Mouse (Mus musculus) limb, embryonic 14.5 days (tissue): ENCODE results near the gene Sgce. TPM values are rescaled to one million over a fixed set of nuclear protein-coding genes. Genes with fewer than 3 reads are reported as not detected.

ENCODE experiments used
- ATAC-seq: fragments of 200-750 bp; cut with Nextera tagmentation; 2 replicates; pipeline ENCODE4 v1.8.0; 2017; ENCODE audit warnings: low read depth, moderate number of reproducible peaks, moderate TSS enrichment; ENCODE audit not compliant: low FRiP score
- DNase-seq: peaks from one replicate; pipeline ENCODE4 v3.0.0-alpha.2; 2015; ENCODE audit warnings: low spot score
- H3K27ac ChIP-seq: fragments of 300-500 bp; sonication (generic); replicated peaks from 2 replicates; pipeline ENCODE4 v1.5.1; 2014; ENCODE audit warnings: low read depth, mild to moderate bottlenecking, low read length, moderate library complexity, mixed read lengths
- H3K27me3 ChIP-seq: fragments of 300-500 bp; sonication (generic); 2 replicates; pipeline ENCODE4 v1.6.1; 2014; ENCODE audit warnings: low read length, mixed read lengths; ENCODE audit not compliant: control insufficient read depth, insufficient read depth
- H3K36me3 ChIP-seq: fragments of 300-500 bp; sonication (generic); 2 replicates; pipeline ENCODE4 v1.6.1; 2014; ENCODE audit warnings: mild to moderate bottlenecking, low read length, moderate library complexity, mixed read lengths; ENCODE audit not compliant: control insufficient read depth, insufficient read depth
- H3K4me1 ChIP-seq: fragments of 300-500 bp; sonication (generic); 2 replicates; pipeline ENCODE4 v1.6.1; 2014; ENCODE audit warnings: antibody characterized with exemption, low read length, mixed read lengths; ENCODE audit not compliant: control insufficient read depth, insufficient read depth
- H3K4me2 ChIP-seq: fragments of 300-500 bp; sonication (generic); replicated peaks from 2 replicates; pipeline ENCODE4 v1.6.1; 2014; ENCODE audit warnings: low read depth, mild to moderate bottlenecking, low read length, moderate library complexity; ENCODE audit not compliant: severe bottlenecking
- H3K4me3 ChIP-seq: fragments of 300-500 bp; sonication (generic); replicated peaks from 2 replicates; pipeline ENCODE4 v1.5.1; 2014; ENCODE audit warnings: low read length
- H3K9ac ChIP-seq: fragments of 300-500 bp; sonication (generic); 2 replicates; pipeline ENCODE4 v1.6.1; 2014; ENCODE audit warnings: mild to moderate bottlenecking, low read depth, low read length, moderate library complexity; ENCODE audit not compliant: severe bottlenecking
- H3K9me3 ChIP-seq: fragments of 300-500 bp; sonication (generic); 2 replicates; pipeline ENCODE4 v1.6.1; 2016; ENCODE audit warnings: low read length; ENCODE audit not compliant: control insufficient read depth
- POLR2A ChIP-seq: fragments of 200-500 bp; IDR thresholded peaks from 2 replicates; pipeline ENCODE4 v1.8.0; 2012; ENCODE audit warnings: inconsistent platforms, mild to moderate bottlenecking, moderate library complexity, borderline replicate concordance; ENCODE audit not compliant: insufficient read depth, insufficient read length; ENCODE audit errors: extremely low read depth
- whole genome bisulfite sequencing: fragments of 180-500 bp; shearing (Covaris S2); extraction: QIAGEN DNeasy Blood & Tissue Kit; methylation state at CpG from one replicate; pipeline ENCODE4 v1.1.7; 2014; 5-methylcytosine and 5-hydroxymethylcytosine counted together
- polyA plus RNA-seq, 2 experiments: library from polyadenylated mRNA; depleted of rRNA in 1 of 2; stranded (reverse) in 1 of 2; unstranded in 1 of 2; fragments of >200 nt; fragmentation: Nextera tagmentation in 1 of 2; extraction: Ambion mirVana in 1 of 2; gene quantifications; 2 replicates each; pipeline versions ENCODE4 v1.2.1 to v1.2.3; 2012 to 2014

Sgce gene
- polyA plus RNA-seq, 2 experiments, result 62.0 to 63.6 TPM

- Histone ChIP-seq H3K9me3 (no peaks in the 10 kb centered on the region), H3K9ac (no peak overlapping the region), H3K4me2 (no peak overlapping the region), H3K27ac (no peak overlapping the region), H3K4me3 (no peak overlapping the region), H3K27me3 (no peaks in the 10 kb centered on the region), H3K4me1 (no peaks in the 10 kb centered on the region), H3K36me3 (no peaks in the 10 kb centered on the region)
- no peak for TF ChIP-seq POLR2A
- no peak for DNase-seq
- ATAC-seq, result no peak
- 84% methylated on average over 3 of the region's 3 CpGs for WGBS
These were observed 99.7 kb downstream of the Sgce start for GRCm38 (mm10) chr6:4647351-4647750.

GRCm38 (mm10) chr6:4642068-4642467 lies 104.9 kb downstream of the Sgce start:
- Histone ChIP-seq H3K4me3 (no peak overlapping the region), H3K4me1 (no peaks in the 10 kb centered on the region), H3K9me3 (no peaks in the 10 kb centered on the region), H3K27ac (no peak overlapping the region), H3K4me2 (no peak overlapping the region), H3K36me3 (peaks cover 24% of the 10 kb centered on the region), H3K27me3 (no peaks in the 10 kb centered on the region), H3K9ac (no peak overlapping the region)
- 85% methylated on average over 7 of the region's 7 CpGs for WGBS
- no peak for TF ChIP-seq POLR2A
- ATAC-seq (no peak), DNase-seq (no peak)

GRCm38 (mm10) chr6:4634804-4635203 lies 112.2 kb downstream of the Sgce start:
- DNase-seq, result no peak
- Histone ChIP-seq H3K9me3 (no peaks in the 10 kb centered on the region), H3K4me3 (no peak overlapping the region), H3K27me3 (no peaks in the 10 kb centered on the region), H3K27ac (no peak overlapping the region), H3K4me1 (0 out of 2 replicates have a peak, but pooled peaks cover 6% of the 10 kb centered on the region), H3K9ac (no peak overlapping the region), H3K4me2 (no peak overlapping the region), H3K36me3 (peaks cover 20% of the 10 kb centered on the region)
- TF ChIP-seq POLR2A, result no peak
- WGBS, result 19% methylated on average over 1 of the region's 1 CpGs
- ATAC-seq, result no peak

GRCm38 (mm10) chr6:4633189-4633588 lies 113.8 kb downstream of the Sgce start:
- no peak for ATAC-seq
- Histone ChIP-seq H3K9ac (no peak overlapping the region), H3K27ac (no peak overlapping the region), H3K36me3 (peaks cover 14% of the 10 kb centered on the region), H3K9me3 (no peaks in the 10 kb centered on the region), H3K4me3 (no peak overlapping the region), H3K4me1 (0 out of 2 replicates have a peak, but pooled peaks cover 6% of the 10 kb centered on the region), H3K27me3 (no peaks in the 10 kb centered on the region), H3K4me2 (no peak overlapping the region)
- 84% methylated on average over 4 of the region's 4 CpGs for WGBS
- TF ChIP-seq POLR2A, result no peak
- DNase-seq, result no peak

- Histone ChIP-seq H3K4me3 (no peak overlapping the region), H3K27me3 (no peaks in the 10 kb centered on the region), H3K4me2 (no peak overlapping the region), H3K9me3 (no peaks in the 10 kb centered on the region), H3K9ac (no peak overlapping the region), H3K27ac (no peak overlapping the region), H3K4me1 (0 out of 2 replicates have a peak, but pooled peaks cover 6% of the 10 kb centered on the region), H3K36me3 (peaks cover 6% of the 10 kb centered on the region)
- ATAC-seq (no peak), DNase-seq (no peak)
- no peak for TF ChIP-seq POLR2A
- 34% methylated on average over 3 of the region's 3 CpGs for WGBS
These were observed 115.5 kb downstream of the Sgce start for GRCm38 (mm10) chr6:4631464-4631863.

Other genes with a start within 250 kb of the Sgce start
- gene Col1a2, start 242.4 kb downstream of the Sgce start, polyA plus RNA-seq (2012; rRNA removed), result 1,303 and 1,310 TPM in 2 replicates
- gene Col1a2, start 242.4 kb downstream of the Sgce start, polyA plus RNA-seq (2014; fragmentation: Nextera tagmentation; extraction: Ambion mirVana), result 1,790 and 1,964 TPM in 2 replicates
- 44.2 and 52.3 TPM in 2 replicates for gene Casd1, start 146.4 kb downstream of the Sgce start, polyA plus RNA-seq (2012; rRNA removed)
- gene Casd1, start 146.4 kb downstream of the Sgce start, polyA plus RNA-seq (2014; fragmentation: Nextera tagmentation; extraction: Ambion mirVana), result 36.3 and 42.8 TPM in 2 replicates
- gene Peg10, start 99 bp upstream of the Sgce start, polyA plus RNA-seq (2012; rRNA removed), result 138 and 171 TPM in 2 replicates
- gene Peg10, start 99 bp upstream of the Sgce start, polyA plus RNA-seq (2014; fragmentation: Nextera tagmentation; extraction: Ambion mirVana), result 12.7 and 13.8 TPM in 2 replicates
- 33.8 and 33.9 TPM in 2 replicates for gene Ppp1r9a, start 155.7 kb upstream of the Sgce start, polyA plus RNA-seq (2012; rRNA removed)
- gene Ppp1r9a, start 155.7 kb upstream of the Sgce start, polyA plus RNA-seq (2014; fragmentation: Nextera tagmentation; extraction: Ambion mirVana), result 18.9 and 23.2 TPM in 2 replicates